Mouse (Mus musculus) heart, adult 2 months (tissue): Measurements from ENCODE around the gene Bbs4. TPM values are rescaled to one million over a fixed set of nuclear protein-coding genes. Genes with fewer than 3 reads are reported as not detected.
A peak's percentile ranks its signal among the peaks of the same experiment; 100 is the strongest.

Experiments used
- DNase-seq, 2 experiments: peaks; one replicate each; pipeline ENCODE4 v3.0.0; 2021
- H3K27ac ChIP-seq: fragments of 200-600 bp; 2 replicates; pipeline ENCODE4 v1.8.1; 2022
- H3K27me3 ChIP-seq: fragments of 200-500 bp; 2 replicates; pipeline ENCODE4 v1.6.1; 2012; ENCODE audit warnings: mild to moderate bottlenecking, low read length, inconsistent platforms, mixed read lengths; ENCODE audit not compliant: control insufficient read depth, insufficient read depth
- H3K36me3 ChIP-seq: fragments of 200-500 bp; 2 replicates; pipeline ENCODE4 v1.6.1; 2012; ENCODE audit warnings: low read length, inconsistent platforms; ENCODE audit not compliant: control insufficient read depth, insufficient read depth
- H3K4me1 ChIP-seq: fragments of 200-500 bp; 2 replicates; pipeline ENCODE4 v1.6.1; 2011; ENCODE audit warnings: low read length; ENCODE audit not compliant: control insufficient read depth, insufficient read depth
- H3K4me3 ChIP-seq: fragments of 200-600 bp; 2 replicates; pipeline ENCODE4 v1.8.1; 2022
- H3K79me2 ChIP-seq: fragments of 200-500 bp; replicated peaks from 2 replicates; pipeline ENCODE4 v1.6.1; 2012; ENCODE audit warnings: mild to moderate bottlenecking, inconsistent platforms, low read length, moderate library complexity, mixed read lengths; ENCODE audit not compliant: control insufficient read depth, insufficient read depth
- H3K9ac ChIP-seq: fragments of 200-500 bp; 2 replicates; pipeline ENCODE4 v1.6.1; 2012; ENCODE audit warnings: low read depth, mild to moderate bottlenecking, control low read depth, inconsistent platforms, low read length, mixed read lengths
- CTCF ChIP-seq: fragments of 200-600 bp; IDR thresholded peaks from 2 replicates; pipeline ENCODE4 v1.8.1; 2022; ENCODE audit warnings: antibody characterized with exemption, mild to moderate bottlenecking, moderate library complexity
- EP300 ChIP-seq: fragments of 200-500 bp; IDR thresholded peaks from 2 replicates; pipeline ENCODE4 v1.6.1; 2011; ENCODE audit warnings: low read depth, low read length, control low read depth; ENCODE audit not compliant: insufficient read depth
- POLR2A ChIP-seq: fragments of 200-500 bp; IDR thresholded peaks from 2 replicates; pipeline ENCODE4 v1.6.1; 2011; ENCODE audit warnings: mild to moderate bottlenecking, low read depth, low read length, control low read depth; ENCODE audit not compliant: insufficient read depth
- WGBS: fragments of 180-500 bp; shearing (Covaris S2); methylation state at CpG from one replicate; pipeline ENCODE4 v1.1.7; 2018; 5-methylcytosine and 5-hydroxymethylcytosine counted together
- intact Hi-C: fragments of 180-260 bp; cut with DNase I; formaldehyde crosslinking; loops from one replicate; pipeline ENCODE4 v1.15.1; 2025
- polyA plus RNA-seq: library from polyadenylated mRNA; depleted of rRNA; stranded (reverse); fragments of >200 nt; gene quantifications from 2 replicates; pipeline ENCODE4 v1.2.3, GENCODE M21; 2012
- total RNA-seq, 2 experiments: library from RNA; stranded (reverse); gene quantifications; 2 replicates each; pipeline ENCODE4 v1.2.3; 2021

The Bbs4 gene
- total and polyA plus RNA-seq, 3 experiments, result 1.7 to 2.5 (median 2.3) TPM

DNA sequence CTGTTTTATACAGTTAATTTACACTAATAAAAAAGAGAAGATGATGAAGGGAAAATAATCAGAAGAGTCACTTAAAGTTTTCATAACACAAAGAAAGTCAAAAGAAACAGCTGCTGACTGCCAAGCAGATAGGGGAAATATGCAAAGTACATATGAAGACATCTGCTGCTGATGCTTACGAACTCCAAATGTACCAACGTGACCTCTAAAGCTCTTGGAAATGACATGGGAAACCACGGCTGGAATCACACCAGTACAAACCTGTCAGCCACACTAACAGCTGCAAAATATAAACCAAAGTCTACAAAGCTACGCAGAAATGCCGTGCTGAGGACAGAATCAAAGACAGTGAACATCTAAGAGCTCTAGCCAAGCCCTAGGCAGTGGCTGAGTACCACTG is 14.2 kb downstream of the Bbs4 start:
- Histone ChIP-seq H3K79me2 (no peaks in the 10 kb centered on the region), H3K4me1 (no peaks in the 10 kb centered on the region), H3K4me3 (no peak overlapping the region), H3K27me3 (no peaks in the 10 kb centered on the region), H3K27ac (no peak overlapping the region), H3K9ac (no peak overlapping the region), H3K36me3 (no peaks in the 10 kb centered on the region; the same call in 1 of the 2 replicates)
- WGBS, result 73% methylated on average over 5 of the region's 5 CpGs
- no peak for DNase-seq
- intact Hi-C loops, result loop anchor here (5.0 kb wide), 1 partner anchor 228 kb away; no protein-coding TSS in a partner anchor
- TF ChIP-seq CTCF (no peak), EP300 (no peak), POLR2A (no peak)

DNA sequence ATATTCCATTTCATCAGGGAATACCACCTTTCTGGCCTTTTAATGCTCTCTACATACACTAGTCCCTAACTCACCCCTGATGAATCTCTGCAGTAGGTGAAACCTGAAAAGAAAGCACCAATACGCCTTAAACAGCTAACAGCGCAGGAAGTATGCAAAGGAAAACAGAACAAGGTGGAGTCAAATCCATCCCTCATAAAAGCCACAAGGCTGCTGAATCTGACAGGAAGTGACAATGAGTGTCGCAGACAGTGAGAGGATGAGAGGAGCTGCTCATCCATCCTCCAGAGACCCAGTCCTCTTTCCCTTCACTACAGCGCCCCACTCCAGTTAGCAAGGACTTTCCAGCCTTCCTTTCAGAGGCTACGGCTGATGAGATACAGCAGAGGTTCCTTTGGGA is 14.9 kb downstream of the Bbs4 start:
- no peak overlapping the region for H3K27ac ChIP-seq
- DNase-seq, result no peak
- H3K9ac ChIP-seq, result no peak overlapping the region
- peaks cover under 1% of the 10 kb centered on the region for H3K36me3 ChIP-seq
- TF ChIP-seq CTCF, result no peak
- TF ChIP-seq EP300, result no peak
- TF ChIP-seq POLR2A, result no peak
- no peaks in the 10 kb centered on the region for H3K4me1 ChIP-seq
- no peaks in the 10 kb centered on the region for H3K27me3 ChIP-seq
- H3K79me2 ChIP-seq, result no peaks in the 10 kb centered on the region
- 67% methylated on average over 5 of the region's 5 CpGs for WGBS
- H3K4me3 ChIP-seq, result no peak overlapping the region
- intact Hi-C loops, result loop anchor here (5.0 kb wide), 1 partner anchor 229 kb away; no protein-coding TSS in a partner anchor

DNA sequence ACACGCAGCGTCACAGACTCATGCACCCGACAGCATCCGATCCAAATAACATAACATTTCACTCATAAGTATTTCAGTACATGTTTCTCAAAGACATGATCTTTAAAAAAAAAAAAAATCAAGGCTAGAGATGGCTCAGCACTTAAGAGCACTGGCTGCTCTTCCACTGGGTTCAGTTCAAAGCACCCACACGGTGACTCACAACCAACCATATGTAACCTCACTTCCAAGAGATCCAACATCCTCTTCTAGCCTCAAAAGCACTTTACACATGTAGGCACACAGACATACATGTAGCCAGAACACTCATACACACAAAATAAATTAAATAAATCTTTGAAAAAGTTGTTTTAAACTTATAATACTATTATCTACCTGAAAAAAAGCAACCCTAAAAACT is 15.4 kb downstream of the Bbs4 start:
- WGBS, result 93% methylated on average over 5 of the region's 5 CpGs
- TF ChIP-seq EP300 (no peak), POLR2A (no peak), CTCF (no peak)
- intact Hi-C loops, result loop anchor here (5.0 kb wide), 1 partner anchor 229 kb away; no protein-coding TSS in a partner anchor
- H3K27me3 ChIP-seq, result no peaks in the 10 kb centered on the region
- no peak for DNase-seq
- H3K27ac ChIP-seq, result no peak overlapping the region
- H3K4me1 ChIP-seq, result no peaks in the 10 kb centered on the region
- H3K9ac ChIP-seq, result no peak overlapping the region
- H3K4me3 ChIP-seq, result no peak overlapping the region
- H3K79me2 ChIP-seq, result no peaks in the 10 kb centered on the region
- H3K36me3 ChIP-seq, result peaks cover 3% of the 10 kb centered on the region

DNA sequence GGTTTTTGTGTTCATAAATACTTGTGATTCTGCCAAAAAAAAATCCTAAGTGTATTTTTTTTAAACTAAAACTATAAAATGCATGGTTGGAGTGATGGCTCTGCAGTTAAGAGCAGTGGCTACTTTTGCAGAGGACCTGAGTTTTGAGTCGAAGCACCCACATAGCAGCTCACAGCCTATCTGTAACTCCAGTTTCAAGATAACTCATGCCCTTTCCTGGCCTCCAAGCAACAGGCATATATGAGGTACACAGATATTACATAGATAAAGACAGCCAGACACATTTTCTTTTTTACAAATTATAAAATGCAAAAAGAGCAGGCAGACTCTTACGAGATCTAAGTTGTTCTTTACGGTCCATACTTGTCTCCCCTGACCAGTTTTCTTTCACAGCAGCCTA is 16.8 kb downstream of the Bbs4 start:
- Histone ChIP-seq H3K27ac (no peak overlapping the region), H3K27me3 (no peaks in the 10 kb centered on the region), H3K79me2 (no peaks in the 10 kb centered on the region), H3K9ac (no peak overlapping the region), H3K4me1 (no peaks in the 10 kb centered on the region), H3K36me3 (peaks cover 3% of the 10 kb centered on the region), H3K4me3 (no peak overlapping the region)
- intact Hi-C loops, result loop anchor here (5.0 kb wide), 1 partner anchor 231 kb away; no protein-coding TSS in a partner anchor
- WGBS, result 92% methylated on average over 3 of the region's 3 CpGs
- no peak for TF ChIP-seq CTCF
- TF ChIP-seq EP300, result no peak
- TF ChIP-seq POLR2A, result no peak
- DNase-seq, result no peak

DNA sequence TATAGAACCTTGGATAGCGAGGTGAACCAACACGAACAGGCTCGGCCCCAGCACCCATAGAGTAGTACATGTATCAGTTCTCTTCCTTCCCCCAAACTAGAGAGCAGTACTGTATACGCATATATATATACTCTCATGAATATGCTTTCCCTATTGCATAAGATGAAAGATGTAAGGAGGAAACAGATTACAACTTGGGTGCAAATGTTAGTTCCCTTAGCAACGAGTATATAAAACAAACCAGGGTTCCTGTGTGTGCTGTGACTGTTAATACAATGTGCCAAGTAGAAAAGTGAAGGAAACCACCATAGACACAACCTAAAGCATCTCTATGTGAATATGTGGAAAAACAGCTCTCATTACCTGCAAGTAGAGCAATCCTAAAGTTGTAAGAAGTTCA is 23.3 kb downstream of the Bbs4 start:
- H3K4me3 ChIP-seq, result no peak overlapping the region
- H3K27ac ChIP-seq, result no peak overlapping the region
- H3K36me3 ChIP-seq, result peaks cover 3% of the 10 kb centered on the region; the same call in 1 of the 2 replicates
- no peak overlapping the region for H3K9ac ChIP-seq
- no peaks in the 10 kb centered on the region for H3K79me2 ChIP-seq
- TF ChIP-seq CTCF, result no peak
- no peak for TF ChIP-seq POLR2A
- TF ChIP-seq EP300, result no peak
- H3K4me1 ChIP-seq, result no peaks in the 10 kb centered on the region
- intact Hi-C loops, result no loop called here
- DNase-seq, result no peak
- H3K27me3 ChIP-seq, result no peaks in the 10 kb centered on the region
- 89% methylated on average over 5 of the region's 5 CpGs for WGBS

DNA sequence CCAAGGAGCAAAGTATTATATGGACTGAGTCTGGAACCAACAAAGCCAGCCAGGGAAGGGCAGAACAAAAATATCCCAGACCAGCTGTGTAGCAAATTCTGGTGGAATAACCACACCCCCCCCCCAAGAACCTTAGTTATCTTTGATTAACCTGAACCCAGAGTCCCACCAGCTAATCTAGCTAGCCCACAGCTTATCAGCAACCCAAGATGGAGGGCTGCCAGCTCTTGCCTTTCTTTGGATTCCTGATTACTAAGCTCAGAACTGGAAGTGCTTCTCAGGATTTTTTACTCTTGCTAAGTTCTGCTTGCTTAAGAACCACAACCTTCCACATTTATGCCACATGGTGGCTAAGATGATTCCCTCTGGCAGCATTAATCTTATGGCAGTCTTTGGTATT is 29.0 kb downstream of the Bbs4 start:
- Histone ChIP-seq H3K9ac (no peak overlapping the region), H3K4me1 (no peaks in the 10 kb centered on the region), H3K79me2 (no peaks in the 10 kb centered on the region), H3K4me3 (no peak overlapping the region), H3K36me3 (0 out of 2 replicates have a peak, but pooled peaks cover 5% of the 10 kb centered on the region), H3K27me3 (no peaks in the 10 kb centered on the region), H3K27ac (no peak overlapping the region)
- intact Hi-C loops, result no loop called here
- peak in 1 of 2 experiments; percentile 12 for DNase-seq
- TF ChIP-seq EP300 (no peak), CTCF (no peak), POLR2A (no peak)
